Mouse (Mus musculus) monocyte, adult 2 months (primary cell): ENCODE measurements around the gene Bpgm.

Experiments
- DNase-seq, 2 experiments: peaks; one replicate each; pipeline ENCODE4 v3.0.0; 2022; ENCODE audit warnings: low spot score in 2 of 2, low read depth in 1 of 2

Gene Bpgm

DNA sequence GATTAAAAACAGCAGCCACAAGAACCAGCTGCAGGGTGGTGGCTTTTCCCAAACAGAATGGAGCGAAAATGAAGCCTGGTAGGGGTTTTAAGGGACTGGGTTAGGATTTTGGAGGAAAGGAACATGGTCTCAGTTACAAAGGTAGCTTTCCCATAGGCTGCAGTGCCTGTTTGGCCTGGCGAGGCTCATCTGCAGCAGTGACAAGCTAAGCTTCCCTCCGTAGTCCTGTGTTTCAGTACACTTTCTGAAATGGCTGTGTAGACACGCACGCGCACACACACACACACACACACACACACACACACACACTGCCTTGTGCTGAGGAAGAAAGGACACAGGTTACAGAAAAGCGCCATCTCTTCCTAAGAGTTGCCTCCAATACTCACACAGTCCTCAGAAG lies 7.8 kb downstream of the Bpgm start:
- no peak for DNase-seq

GRCm38 (mm10) chr6:34486071-34486626 lies 10.1 kb downstream of the Bpgm start:
- DNase-seq: no peak

DNA sequence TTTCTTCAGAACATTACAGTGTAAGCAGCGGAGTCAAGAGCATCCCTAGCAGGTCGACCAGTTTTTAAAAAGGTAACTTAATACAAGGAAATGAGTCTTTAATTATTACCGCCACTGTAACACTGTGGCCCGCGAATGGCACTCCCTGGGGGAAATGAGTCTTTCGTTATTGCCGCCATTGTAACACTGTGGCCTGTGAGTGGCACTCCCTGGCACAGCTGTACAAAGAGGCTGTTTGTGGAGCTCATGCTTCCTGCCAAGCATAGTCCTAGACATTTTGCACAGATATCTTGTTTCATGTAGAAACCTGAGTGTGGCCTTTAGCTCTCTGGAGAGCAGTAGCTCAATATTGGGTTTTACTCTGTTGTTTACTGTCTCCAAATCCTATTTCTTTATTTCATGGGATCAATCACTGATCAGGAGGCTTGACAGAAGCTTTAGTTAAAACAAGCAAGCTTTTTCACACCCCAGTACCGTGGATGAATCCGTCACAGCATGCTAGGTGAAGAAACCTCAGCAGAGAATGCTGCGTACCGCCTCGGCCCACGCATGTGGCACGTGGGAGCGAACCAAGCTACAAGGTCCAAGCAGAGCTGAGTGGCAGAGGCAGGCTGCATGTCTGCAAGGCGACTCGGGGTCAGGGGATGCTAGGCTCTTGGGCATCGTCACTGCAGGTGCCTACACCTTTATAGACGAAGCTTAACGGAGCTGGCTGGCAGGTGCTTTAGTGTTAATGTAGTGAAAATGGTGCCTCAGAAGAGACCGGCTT lies 17.5 kb downstream of the Bpgm start:
- no peak for DNase-seq

GRCm38 (mm10) chr6:34495140-34495551 lies 19.1 kb downstream of the Bpgm start:
- no peak for DNase-seq

DNA sequence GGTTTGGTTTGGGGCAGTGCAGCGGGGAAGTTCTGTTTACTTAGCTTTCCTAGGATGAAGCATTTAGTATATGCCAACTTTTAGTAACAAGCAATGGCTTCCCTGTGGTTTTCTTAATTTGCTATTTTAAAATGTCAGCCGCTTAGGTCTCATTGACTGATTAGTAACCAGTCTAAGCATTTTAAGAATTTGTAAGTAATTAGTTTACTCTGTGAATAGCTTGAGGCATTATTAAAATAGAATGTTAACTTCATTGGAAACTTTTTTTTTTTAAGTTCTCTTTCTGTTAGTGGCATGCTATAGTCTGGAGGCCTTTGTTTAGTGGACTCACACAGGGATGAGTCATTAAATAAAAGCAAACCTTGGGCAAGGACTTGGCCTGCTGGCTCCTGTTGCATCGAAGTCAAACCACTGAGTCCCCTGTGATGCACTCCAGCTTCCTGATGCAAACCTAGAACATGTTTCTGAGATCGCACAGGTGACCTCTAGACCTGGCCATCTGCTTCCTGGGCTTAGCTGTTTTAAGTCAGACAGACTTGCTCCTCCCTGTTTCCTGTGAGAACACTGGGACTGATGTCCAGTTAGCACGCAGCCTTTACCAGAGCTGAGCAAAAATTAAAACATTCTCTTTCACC lies 22.1 kb downstream of the Bpgm start:
- no peak for DNase-seq

- no peak for DNase-seq
These were observed 26.3 kb downstream of the Bpgm start for GRCm38 (mm10) chr6:34502291-34502690.

- DNase-seq: no peak
These were observed 29.9 kb downstream of the Bpgm start for GRCm38 (mm10) chr6:34505957-34506356.

GRCm38 (mm10) chr6:34507581-34507980 lies 31.6 kb downstream of the Bpgm start:
- no peak for DNase-seq

- no peak for DNase-seq
These were observed 32.0 kb downstream of the Bpgm start for GRCm38 (mm10) chr6:34508016-34508415.

DNA sequence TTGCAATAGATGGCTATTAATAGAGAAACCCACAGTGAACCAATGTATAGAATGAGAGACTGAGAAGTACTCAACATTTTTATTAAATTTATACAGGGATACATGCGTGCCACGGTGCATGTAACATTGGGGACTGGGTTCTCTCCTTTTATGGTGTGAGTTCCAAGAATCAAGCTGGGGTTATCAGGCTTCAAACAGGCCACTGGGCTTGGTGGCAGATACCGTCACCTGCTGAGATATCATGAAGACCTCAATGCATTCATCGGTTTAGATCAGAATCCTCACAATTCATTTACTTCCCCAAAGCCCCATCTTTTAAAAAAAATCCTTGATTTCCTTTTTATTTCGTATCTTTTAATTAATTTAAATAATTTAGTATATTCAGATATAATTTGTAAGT lies 34.3 kb downstream of the Bpgm start:
- DNase-seq: no peak

DNA sequence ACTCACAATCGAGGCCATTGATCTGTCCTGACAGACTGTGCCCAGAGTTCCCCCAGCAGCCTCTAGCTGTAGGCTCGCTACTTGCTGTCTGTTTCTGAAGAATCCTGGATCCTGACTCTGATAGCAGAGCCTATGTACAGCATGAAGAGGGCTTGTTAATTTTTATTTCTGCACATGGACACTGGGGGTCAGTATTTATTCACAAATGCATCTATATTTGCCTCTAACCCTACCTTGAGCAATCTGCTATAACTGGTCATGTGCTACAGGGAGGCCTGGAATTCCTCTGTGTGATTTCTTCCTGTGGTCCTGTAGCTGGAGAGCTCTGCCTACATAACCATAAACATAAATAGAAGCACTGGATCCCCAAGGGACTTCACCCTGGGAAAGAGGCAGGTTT lies 35.4 kb downstream of the Bpgm start:
- DNase-seq: no peak

- DNase-seq: no peak
These were observed 36.7 kb downstream of the Bpgm start for GRCm38 (mm10) chr6:34512741-34513140.

DNA sequence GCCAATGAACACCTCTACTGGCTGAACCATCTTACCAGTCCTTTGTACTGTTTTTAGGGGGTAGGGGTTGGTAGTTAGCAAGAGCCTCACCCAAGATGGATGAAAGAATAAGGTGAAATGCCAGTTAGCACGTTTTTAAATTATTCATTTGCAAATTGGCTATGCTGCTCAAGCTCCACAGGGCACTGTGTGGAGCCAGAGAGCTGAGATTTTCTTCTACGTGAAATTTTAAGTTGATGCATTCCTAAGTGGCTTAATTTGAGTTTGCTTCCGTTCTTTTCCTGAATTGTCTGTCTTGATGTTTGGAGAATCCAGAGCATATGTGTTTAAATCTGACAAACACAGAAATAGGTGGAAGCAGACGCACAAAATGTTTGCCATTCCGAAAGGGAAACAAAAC lies 38.6 kb downstream of the Bpgm start:
- DNase-seq: no peak

GRCm38 (mm10) chr6:34515098-34515782 lies 39.2 kb downstream of the Bpgm start:
- no peak for DNase-seq

GRCm38 (mm10) chr6:34515783-34516099 lies 39.7 kb downstream of the Bpgm start:
- DNase-seq: no peak

DNA sequence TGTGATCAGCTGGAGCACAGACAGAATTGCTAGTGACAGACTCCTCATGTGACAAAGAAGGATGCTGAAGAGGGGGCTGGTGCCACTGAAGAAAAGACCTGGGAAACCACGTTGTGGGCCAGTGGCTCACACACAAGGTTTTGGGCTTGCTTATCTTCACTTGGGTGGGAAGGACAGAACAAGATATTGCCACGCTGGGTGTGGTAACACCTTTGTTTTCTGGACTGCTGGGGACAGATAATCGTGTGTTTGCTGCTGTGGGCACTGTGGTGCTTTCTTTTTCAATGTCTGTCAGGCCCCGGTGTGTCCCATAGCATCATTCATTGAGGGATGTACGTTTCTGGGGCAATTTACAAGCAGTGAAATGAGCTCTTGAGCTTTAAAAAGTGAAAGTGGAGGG lies 41.7 kb downstream of the Bpgm start:
- no peak for DNase-seq

DNA sequence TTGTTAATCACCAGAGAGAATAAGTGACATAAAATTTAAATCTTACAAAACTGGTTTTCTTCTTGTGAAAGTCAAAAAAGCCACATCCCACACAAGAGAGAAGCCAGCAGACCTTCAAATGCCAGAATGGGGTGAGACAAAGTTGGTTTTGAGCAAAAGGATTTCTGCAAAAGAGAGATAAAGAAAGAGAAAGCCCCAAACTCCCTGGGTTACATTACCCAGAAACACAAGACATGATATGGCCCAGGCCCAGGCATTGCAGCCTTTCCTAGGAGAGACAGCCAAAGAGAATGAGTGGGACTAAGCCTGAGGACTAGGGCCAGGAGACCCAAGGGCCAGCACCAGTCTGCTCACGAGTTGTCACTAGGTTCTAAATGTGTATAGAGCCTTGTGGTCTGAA lies 43.1 kb downstream of the Bpgm start:
- no peak for DNase-seq

GRCm38 (mm10) chr6:34520491-34520890 lies 44.5 kb downstream of the Bpgm start:
- DNase-seq: no peak

GRCm38 (mm10) chr6:34520912-34521311 lies 44.9 kb downstream of the Bpgm start:
- no peak for DNase-seq

DNA sequence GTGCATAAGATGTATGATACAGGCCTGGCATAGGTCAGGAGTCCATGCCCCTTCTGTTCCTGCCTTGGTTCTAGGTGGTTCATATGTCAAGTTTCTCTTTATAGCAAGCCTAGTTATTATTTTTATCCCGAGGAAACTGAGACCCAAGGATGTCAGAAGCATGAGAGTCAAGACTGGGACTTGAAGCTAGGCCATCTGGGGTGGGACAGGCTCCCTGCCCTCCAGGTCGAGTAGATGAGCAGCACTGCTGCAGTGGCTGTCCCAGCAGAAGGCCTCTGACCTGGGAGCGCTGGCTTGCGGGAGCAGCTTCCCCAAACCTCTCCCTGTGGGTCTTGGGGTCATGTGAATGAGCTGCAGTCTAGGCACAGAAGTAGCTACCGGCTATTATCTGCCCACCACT lies 47.5 kb downstream of the Bpgm start:
- no peak for DNase-seq

- DNase-seq: no peak
These were observed 49.5 kb downstream of the Bpgm start for GRCm38 (mm10) chr6:34525499-34525924.

GRCm38 (mm10) chr6:34525927-34526326 lies 49.9 kb downstream of the Bpgm start:
- no peak for DNase-seq
